Mouse (Mus musculus) embryonic facial prominence, embryonic 12.5 days (tissue): ENCODE data around the gene Tmx1. TPM values are rescaled to one million over a fixed set of nuclear protein-coding genes. Genes with fewer than 3 reads are reported as not detected.
A peak's percentile ranks its signal among the peaks of the same experiment; 100 is the strongest.

Source experiments
- ATAC-seq: fragments of 200-750 bp; cut with Nextera tagmentation; 2 replicates; pipeline ENCODE4 v1.8.0; 2017; ENCODE audit not compliant: insufficient number of reproducible peaks, insufficient read depth, low FRiP score, low TSS enrichment
- H3K27ac ChIP-seq: fragments of 300-500 bp; sonication (generic); 2 replicates; pipeline ENCODE4 v1.5.1; 2016; ENCODE audit warnings: mild to moderate bottlenecking
- H3K27me3 ChIP-seq: fragments of 300-500 bp; sonication (generic); 2 replicates; pipeline ENCODE4 v1.6.1; 2016; ENCODE audit warnings: mild to moderate bottlenecking, moderate library complexity
- H3K36me3 ChIP-seq: fragments of 300-500 bp; sonication (generic); 2 replicates; pipeline ENCODE4 v1.6.1; 2016; ENCODE audit warnings: mild to moderate bottlenecking
- H3K4me1 ChIP-seq: fragments of 300-500 bp; sonication (generic); 2 replicates; pipeline ENCODE4 v1.6.1; 2016
- H3K4me2 ChIP-seq: fragments of 300-500 bp; sonication (generic); replicated peaks from 2 replicates; pipeline ENCODE4 v1.6.1; 2016; ENCODE audit warnings: mild to moderate bottlenecking, moderate library complexity
- H3K4me3 ChIP-seq: fragments of 300-500 bp; sonication (generic); 2 replicates; pipeline ENCODE4 v1.5.1; 2016; ENCODE audit warnings: mild to moderate bottlenecking
- H3K9ac ChIP-seq: fragments of 300-500 bp; sonication (generic); 2 replicates; pipeline ENCODE4 v1.6.1; 2016; ENCODE audit warnings: mild to moderate bottlenecking, moderate library complexity
- H3K9me3 ChIP-seq: fragments of 300-500 bp; sonication (generic); 2 replicates; pipeline ENCODE4 v1.6.1; 2016; ENCODE audit warnings: mild to moderate bottlenecking, moderate library complexity
- WGBS: fragments of 180-500 bp; shearing (Covaris S2); methylation state at CpG from one replicate; pipeline ENCODE4 v1.1.7; 2016; 5-methylcytosine and 5-hydroxymethylcytosine counted together
- polyA plus RNA-seq: library from polyadenylated mRNA; unstranded; fragments of >200 nt; fragmentation: Nextera tagmentation; extraction: Ambion mirVana; gene quantifications from 2 replicates; pipeline ENCODE4 v1.2.1, GENCODE M21; 2016

Tmx1 gene
- polyA plus RNA-seq, 1 experiment from 2014 or later = 104 TPM

GRCm38 (mm10) chr12:70492441-70492840 lies 39.5 kb downstream of the Tmx1 start:
- Histone ChIP-seq H3K9ac (no peak overlapping the region), H3K27me3 (no peaks in the 10 kb centered on the region), H3K27ac (no peak overlapping the region), H3K9me3 (no peaks in the 10 kb centered on the region), H3K4me3 (no peak overlapping the region), H3K4me1 (peaks cover 9% of the 10 kb centered on the region), H3K4me2 (no peak overlapping the region), H3K36me3 (no peaks in the 10 kb centered on the region)
- 93% methylated on average over 10 of the region's 10 CpGs for WGBS
- ATAC-seq = no peak

GRCm38 (mm10) chr12:70494494-70495281 lies 41.8 kb downstream of the Tmx1 start:
- Histone ChIP-seq H3K4me3 (no peak overlapping the region), H3K4me2 (no peak overlapping the region), H3K9ac (no peak overlapping the region), H3K27ac (no peak overlapping the region), H3K27me3 (no peaks in the 10 kb centered on the region), H3K36me3 (no peaks in the 10 kb centered on the region), H3K4me1 (peaks cover 12% of the 10 kb centered on the region), H3K9me3 (no peaks in the 10 kb centered on the region)
- 50% methylated on average over 10 of the region's 10 CpGs for WGBS
- 0 out of 2 replicates have a peak, but pooled peaks have one; percentile 48 for ATAC-seq

- no peak overlapping the region for H3K4me3 ChIP-seq
- H3K27ac ChIP-seq = no peak overlapping the region
- no peaks in the 10 kb centered on the region for H3K9me3 ChIP-seq
- H3K4me2 ChIP-seq = no peak overlapping the region
- ATAC-seq = 0 out of 2 replicates have a peak, but pooled peaks have one; percentile 16
- H3K36me3 ChIP-seq = no peaks in the 10 kb centered on the region
- no peaks in the 10 kb centered on the region for H3K27me3 ChIP-seq
- H3K9ac ChIP-seq = no peak overlapping the region
- H3K4me1 ChIP-seq = peaks cover 12% of the 10 kb centered on the region
- 58% methylated on average over 4 of the region's 4 CpGs for WGBS
These were observed 42.5 kb downstream of the Tmx1 start for GRCm38 (mm10) chr12:70495282-70495922.

- WGBS = 87% methylated on average over 3 of the region's 3 CpGs
- no peak overlapping the region for H3K4me2 ChIP-seq
- ATAC-seq = no peak
- H3K4me1 ChIP-seq = peaks cover 12% of the 10 kb centered on the region
- no peak overlapping the region for H3K9ac ChIP-seq
- H3K4me3 ChIP-seq = no peak overlapping the region
- H3K9me3 ChIP-seq = no peaks in the 10 kb centered on the region
- H3K27me3 ChIP-seq = no peaks in the 10 kb centered on the region
- no peaks in the 10 kb centered on the region for H3K36me3 ChIP-seq
- H3K27ac ChIP-seq = no peak overlapping the region
These were observed 45.2 kb downstream of the Tmx1 start for GRCm38 (mm10) chr12:70498091-70498490.

- no peak overlapping the region for H3K4me2 ChIP-seq
- ATAC-seq = no peak
- H3K9me3 ChIP-seq = no peaks in the 10 kb centered on the region
These were observed 53.1 kb downstream of the Tmx1 start for GRCm38 (mm10) chr12:70505971-70506370.

GRCm38 (mm10) chr12:70512023-70512422 lies 59.1 kb downstream of the Tmx1 start:
- H3K4me2 ChIP-seq = no peak overlapping the region
- WGBS = 72% methylated on average over 5 of the region's 5 CpGs

More at GRCm38 (mm10) chr12:70505971-70506370, 53.1 kb downstream of the Tmx1 start:
- Histone ChIP-seq H3K27me3 (no peaks in the 10 kb centered on the region), H3K9ac (no peak overlapping the region), H3K36me3 (no peaks in the 10 kb centered on the region), H3K4me1 (peaks cover 3% of the 10 kb centered on the region; the same call in 1 of the 2 replicates), H3K27ac (no peak overlapping the region), H3K4me3 (no peak overlapping the region)
- WGBS = 80% methylated on average over 5 of the region's 5 CpGs

GRCm38 (mm10) chr12:70512431-70512830 lies 59.5 kb downstream of the Tmx1 start:
- peaks cover 3% of the 10 kb centered on the region; the same call in 1 of the 2 replicates for H3K4me1 ChIP-seq
- H3K27me3 ChIP-seq = no peaks in the 10 kb centered on the region
- H3K9me3 ChIP-seq = no peaks in the 10 kb centered on the region
- ATAC-seq = no peak
- no peak overlapping the region for H3K4me3 ChIP-seq
- no peak overlapping the region for H3K27ac ChIP-seq
- WGBS = 89% methylated on average over 2 of the region's 2 CpGs
- H3K36me3 ChIP-seq = no peaks in the 10 kb centered on the region
- no peak overlapping the region for H3K9ac ChIP-seq
- H3K4me2 ChIP-seq = no peak overlapping the region

More at GRCm38 (mm10) chr12:70512023-70512422, 59.1 kb downstream of the Tmx1 start:
- no peak overlapping the region for H3K9ac ChIP-seq
- H3K36me3 ChIP-seq = no peaks in the 10 kb centered on the region
- H3K27ac ChIP-seq = no peak overlapping the region
- no peak for ATAC-seq
- no peaks in the 10 kb centered on the region for H3K27me3 ChIP-seq
- H3K4me1 ChIP-seq = peaks cover 3% of the 10 kb centered on the region; the same call in 1 of the 2 replicates
- no peaks in the 10 kb centered on the region for H3K9me3 ChIP-seq
- H3K4me3 ChIP-seq = no peak overlapping the region

Other genes starting within 250 kb of the Tmx1 start
- gene Pygl, start 221.6 kb upstream of the Tmx1 start, polyA plus RNA-seq = 9.7 and 10.3 TPM in 2 replicates
- gene Trim9, start 105.5 kb upstream of the Tmx1 start, polyA plus RNA-seq = 3.0 and 4.5 TPM in 2 replicates